Mouse (Mus musculus) forebrain, embryonic 15.5 days (tissue): Measurements from ENCODE around the gene Zbtb22. TPM values are rescaled to one million over a fixed set of nuclear protein-coding genes. Genes with fewer than 3 reads are reported as not detected.

Source experiments
- ATAC-seq: fragments of 200-750 bp; cut with Nextera tagmentation; replicated peaks from 2 replicates; pipeline ENCODE4 v1.8.0; 2017; ENCODE audit warnings: mild to moderate bottlenecking, moderate TSS enrichment, moderate library complexity
- H3K27ac ChIP-seq: fragments of 300-500 bp; sonication (generic); replicated peaks from 2 replicates; pipeline ENCODE4 v1.5.1; 2015; ENCODE audit warnings: mild to moderate bottlenecking, inconsistent platforms
- H3K27me3 ChIP-seq: fragments of 300-500 bp; sonication (generic); 2 replicates; pipeline ENCODE4 v1.6.1; 2015; ENCODE audit warnings: inconsistent platforms
- H3K36me3 ChIP-seq: fragments of 300-500 bp; sonication (generic); 2 replicates; pipeline ENCODE4 v1.6.1; 2015; ENCODE audit warnings: mild to moderate bottlenecking, inconsistent platforms
- H3K4me1 ChIP-seq: fragments of 300-500 bp; sonication (generic); 2 replicates; pipeline ENCODE4 v1.6.1; 2015; ENCODE audit warnings: inconsistent platforms
- H3K4me2 ChIP-seq: fragments of 300-500 bp; sonication (generic); replicated peaks from 2 replicates; pipeline ENCODE4 v1.6.1; 2015; ENCODE audit warnings: mild to moderate bottlenecking, inconsistent platforms
- H3K4me3 ChIP-seq: fragments of 300-500 bp; sonication (generic); 2 replicates; pipeline ENCODE4 v1.5.1; 2015; ENCODE audit warnings: mild to moderate bottlenecking, inconsistent platforms
- H3K9ac ChIP-seq: fragments of 300-500 bp; sonication (generic); replicated peaks from 2 replicates; pipeline ENCODE4 v1.6.1; 2015; ENCODE audit warnings: mild to moderate bottlenecking, inconsistent platforms
- H3K9me3 ChIP-seq: fragments of 300-500 bp; sonication (generic); 2 replicates; pipeline ENCODE4 v1.6.1; 2016; ENCODE audit warnings: inconsistent platforms
- WGBS: fragments of 180-500 bp; shearing (Covaris S2); methylation state at CpG from one replicate; pipeline ENCODE4 v1.1.7; 2015; ENCODE audit warnings: mixed read lengths; 5-methylcytosine and 5-hydroxymethylcytosine counted together
- polyA plus RNA-seq: library from polyadenylated mRNA; unstranded; fragments of >200 nt; fragmentation: Nextera tagmentation; extraction: Ambion mirVana; gene quantifications from 2 replicates; pipeline ENCODE4 v1.2.1, GENCODE M21; 2015

The Zbtb22 gene
- polyA plus RNA-seq, 1 experiment from 2014 or later: 18.7 TPM

DNA sequence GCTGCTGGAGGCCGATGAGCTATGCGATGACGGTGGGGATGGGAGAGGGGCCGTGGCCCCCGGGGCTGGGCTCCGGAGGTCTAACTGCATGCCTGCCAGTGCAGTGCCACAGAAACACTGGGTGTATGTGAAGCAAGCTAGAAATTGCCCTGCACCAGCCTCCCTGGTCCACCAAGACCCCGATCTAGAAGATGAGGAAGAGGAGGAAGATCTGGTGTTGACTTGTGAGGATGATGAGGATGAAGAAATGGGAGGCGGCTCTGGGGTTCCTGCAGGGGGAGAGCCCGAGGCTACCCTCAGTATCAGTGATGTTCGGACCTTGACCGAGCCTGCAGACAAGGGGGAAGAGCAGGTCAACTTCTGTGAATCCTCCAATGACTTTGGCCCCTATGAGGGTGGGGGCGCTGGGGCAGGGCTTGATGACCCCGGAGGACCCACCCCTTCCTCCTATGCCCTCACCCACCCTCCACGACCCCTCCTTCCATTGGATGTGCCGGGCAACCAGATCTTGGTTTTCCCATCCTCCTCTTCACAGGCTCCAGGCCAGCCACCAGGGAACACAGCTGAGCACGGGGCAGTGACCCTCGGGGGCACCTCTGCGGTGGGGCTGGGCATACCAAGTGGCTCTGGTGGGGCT is 2.1 kb downstream of the Zbtb22 start:
- ATAC-seq: no peak
- no peak overlapping the region for H3K27ac ChIP-seq
- H3K36me3 ChIP-seq: peaks cover 22% of the 10 kb centered on the region
- 86% methylated on average over 18 of the region's 18 CpGs for WGBS
- no peak overlapping the region for H3K4me2 ChIP-seq
- H3K4me3 ChIP-seq: 0 out of 2 replicates have a peak overlapping the region, but pooled peaks have one; percentile 1
- H3K9ac ChIP-seq: no peak overlapping the region
- H3K4me1 ChIP-seq: peaks cover 44% of the 10 kb centered on the region
- no peaks in the 10 kb centered on the region for H3K27me3 ChIP-seq
- H3K9me3 ChIP-seq: no peaks in the 10 kb centered on the region

DNA sequence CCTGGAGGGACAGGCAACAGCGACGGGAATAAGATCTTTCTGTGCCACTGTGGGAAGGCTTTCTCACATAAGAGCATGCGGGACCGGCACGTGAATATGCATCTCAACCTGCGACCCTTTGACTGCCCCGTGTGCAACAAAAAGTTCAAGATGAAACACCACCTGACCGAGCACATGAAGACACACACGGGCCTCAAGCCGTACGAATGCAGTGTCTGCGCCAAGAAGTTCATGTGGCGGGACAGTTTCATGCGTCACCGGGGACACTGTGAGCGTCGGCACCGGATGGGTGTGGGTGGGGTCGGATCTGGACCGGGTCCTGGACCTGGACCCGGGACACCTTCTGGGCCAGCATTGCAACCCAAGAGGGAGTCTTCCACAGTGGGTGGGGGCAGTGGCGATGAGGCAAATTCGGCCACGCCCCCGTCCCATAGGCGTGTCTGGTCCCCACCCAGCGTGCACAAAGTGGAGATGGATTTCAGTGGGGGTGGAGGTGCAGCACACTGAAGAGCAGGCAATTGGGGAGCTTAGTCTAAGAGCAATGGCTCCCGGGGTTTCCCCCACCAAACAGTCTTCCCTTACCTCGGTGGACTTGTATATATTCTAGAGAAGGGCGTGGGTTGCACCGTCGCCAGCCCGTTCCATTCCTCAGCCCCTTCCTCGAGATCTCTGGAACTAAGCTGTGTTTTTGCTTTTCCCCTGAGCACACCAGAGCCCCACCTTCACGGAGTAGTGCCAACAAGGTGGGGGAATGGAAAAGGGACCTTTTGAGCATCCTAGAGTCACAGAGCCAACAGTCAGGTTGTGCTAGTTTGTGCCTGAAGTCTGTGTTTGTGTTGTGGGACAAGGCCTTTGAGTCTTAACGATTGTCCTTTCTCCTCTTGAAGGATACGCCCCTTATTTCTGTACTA is 2.8 kb downstream of the Zbtb22 start:
- H3K27ac ChIP-seq: no peak overlapping the region
- WGBS: 60% methylated on average over 37 of the region's 37 CpGs

DNA sequence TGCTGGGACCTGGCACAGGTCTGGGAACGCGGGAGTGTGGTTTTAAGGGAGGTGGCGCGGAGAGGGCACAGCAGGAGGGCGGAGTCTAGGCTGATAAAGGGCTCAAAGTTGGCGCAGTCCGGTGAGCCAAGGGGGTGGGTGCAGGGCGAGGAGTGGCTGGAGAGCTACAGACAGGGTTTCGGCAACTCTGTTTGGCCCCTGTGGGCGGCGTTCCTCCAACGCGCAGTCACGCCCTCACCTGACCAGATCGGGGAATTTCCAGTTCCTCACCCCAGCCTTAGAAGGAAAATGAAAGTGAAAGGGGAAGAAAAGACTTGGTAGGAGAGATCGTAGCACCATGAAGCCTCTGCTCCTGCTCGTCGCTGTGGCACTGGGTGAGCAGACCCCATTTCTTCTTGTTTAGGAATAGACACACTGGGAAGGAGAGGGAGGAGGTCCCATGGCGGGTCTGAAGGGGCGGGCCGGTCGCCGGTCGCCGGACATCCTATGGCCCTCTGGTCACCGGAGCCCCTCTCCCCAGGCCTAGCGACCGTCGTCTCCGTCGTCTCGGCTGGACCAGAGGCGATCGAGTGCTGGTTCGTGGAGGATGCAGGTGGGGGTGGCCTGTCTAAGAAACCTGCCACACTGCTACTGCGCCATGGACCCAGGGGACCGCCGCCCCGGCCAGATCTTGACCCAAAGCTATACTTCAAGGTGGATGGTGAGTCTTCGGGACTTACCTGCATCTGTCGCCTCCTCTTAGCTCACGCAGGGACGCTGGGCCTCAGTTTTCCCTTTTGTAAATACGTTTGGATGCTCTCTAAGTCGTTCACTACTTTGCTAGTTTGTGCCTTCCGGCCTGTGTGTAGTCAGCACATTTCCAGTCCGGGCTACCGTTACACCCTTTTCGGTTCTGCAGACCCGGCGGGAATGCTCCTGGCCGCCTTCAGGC is 3.9 kb downstream of the Zbtb22 start:
- H3K4me1 ChIP-seq: peaks cover 44% of the 10 kb centered on the region
- no peak for ATAC-seq
- WGBS: under 1% methylated on average over 52 of the region's 52 CpGs
- H3K27ac ChIP-seq: peak overlapping the region; percentile 28
- H3K4me2 ChIP-seq: peak overlapping the region; percentile 89
- no peaks in the 10 kb centered on the region for H3K27me3 ChIP-seq
- H3K9ac ChIP-seq: peak overlapping the region; percentile 53
- peak overlapping the region; percentile 46 for H3K4me3 ChIP-seq
- no peaks in the 10 kb centered on the region for H3K9me3 ChIP-seq
- 0 out of 2 replicates have a peak, but pooled peaks cover 6% of the 10 kb centered on the region for H3K36me3 ChIP-seq

More for the DNA sequence above, 2.8 kb downstream of the Zbtb22 start:
- Histone ChIP-seq H3K36me3 (peaks cover 16% of the 10 kb centered on the region), H3K9me3 (no peaks in the 10 kb centered on the region), H3K4me3 (peak overlapping the region; percentile 46), H3K4me2 (peak overlapping the region; percentile 89; the same call in 1 of the 2 replicates), H3K9ac (peak overlapping the region; percentile 53; the same call in 1 of the 2 replicates), H3K4me1 (peaks cover 44% of the 10 kb centered on the region), H3K27me3 (no peaks in the 10 kb centered on the region)
- no peak for ATAC-seq

DNA sequence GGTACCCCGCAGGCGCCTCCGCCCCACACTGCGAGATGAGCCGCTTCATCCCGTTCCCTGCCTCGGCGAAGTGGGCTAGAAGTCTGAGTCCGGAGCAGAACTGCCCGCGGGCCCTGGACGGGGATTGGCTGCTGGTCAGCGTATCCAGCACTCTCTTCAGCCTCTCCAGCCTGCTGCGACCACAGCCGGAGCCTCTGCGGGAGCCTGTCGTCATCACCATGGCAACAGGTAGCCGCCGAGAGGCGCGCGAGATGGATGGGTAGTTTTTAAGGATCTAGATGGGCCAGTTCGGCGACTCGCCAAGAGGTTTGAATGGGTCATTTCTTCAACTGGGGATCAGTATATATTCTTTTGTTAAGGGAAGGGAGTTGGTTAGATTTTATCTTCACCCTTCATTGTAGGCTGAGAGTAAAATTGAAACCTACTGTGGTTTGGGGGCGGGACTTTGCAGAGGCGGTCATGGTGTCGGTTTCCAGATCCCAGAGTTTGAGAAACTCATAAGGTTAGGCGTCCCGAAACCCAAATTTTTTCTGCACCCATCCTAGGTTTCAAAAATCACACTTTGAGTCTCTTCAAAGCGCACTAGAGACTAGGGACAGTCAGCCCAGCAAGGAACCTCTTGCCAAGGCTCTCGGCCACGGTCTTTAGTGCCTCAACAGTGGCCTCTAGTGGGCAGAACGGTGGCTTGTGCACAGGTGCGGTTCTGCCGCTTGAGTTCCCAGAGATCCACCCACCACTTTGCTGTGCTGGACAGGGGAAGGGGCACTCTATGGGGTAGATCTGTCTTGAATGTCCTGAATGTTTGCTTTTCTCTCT is 4.8 kb downstream of the Zbtb22 start:
- H3K27ac ChIP-seq: no peak overlapping the region; the same call in 1 of the 2 replicates
- under 1% methylated on average over 36 of the region's 36 CpGs for WGBS
- no peak for ATAC-seq

GRCm38 (mm10) chr17:33921361-33921760 is 5.7 kb downstream of the Zbtb22 start:
- Histone ChIP-seq H3K4me1 (peaks cover 32% of the 10 kb centered on the region), H3K27ac (no peak overlapping the region), H3K9ac (no peak overlapping the region), H3K9me3 (no peaks in the 10 kb centered on the region), H3K36me3 (no peaks in the 10 kb centered on the region), H3K27me3 (no peaks in the 10 kb centered on the region), H3K4me3 (no peak overlapping the region), H3K4me2 (0 out of 2 replicates have a peak overlapping the region, but pooled peaks have one; percentile 89)
- no peak for ATAC-seq
- 93% methylated on average over 7 of the region's 7 CpGs for WGBS

More for the DNA sequence above, 4.8 kb downstream of the Zbtb22 start:
- Histone ChIP-seq H3K4me2 (peak overlapping the region; percentile 89), H3K9ac (peak overlapping the region; percentile 53), H3K9me3 (no peaks in the 10 kb centered on the region), H3K36me3 (no peaks in the 10 kb centered on the region), H3K4me3 (peak overlapping the region; percentile 46), H3K27me3 (no peaks in the 10 kb centered on the region), H3K4me1 (peaks cover 35% of the 10 kb centered on the region)

DNA sequence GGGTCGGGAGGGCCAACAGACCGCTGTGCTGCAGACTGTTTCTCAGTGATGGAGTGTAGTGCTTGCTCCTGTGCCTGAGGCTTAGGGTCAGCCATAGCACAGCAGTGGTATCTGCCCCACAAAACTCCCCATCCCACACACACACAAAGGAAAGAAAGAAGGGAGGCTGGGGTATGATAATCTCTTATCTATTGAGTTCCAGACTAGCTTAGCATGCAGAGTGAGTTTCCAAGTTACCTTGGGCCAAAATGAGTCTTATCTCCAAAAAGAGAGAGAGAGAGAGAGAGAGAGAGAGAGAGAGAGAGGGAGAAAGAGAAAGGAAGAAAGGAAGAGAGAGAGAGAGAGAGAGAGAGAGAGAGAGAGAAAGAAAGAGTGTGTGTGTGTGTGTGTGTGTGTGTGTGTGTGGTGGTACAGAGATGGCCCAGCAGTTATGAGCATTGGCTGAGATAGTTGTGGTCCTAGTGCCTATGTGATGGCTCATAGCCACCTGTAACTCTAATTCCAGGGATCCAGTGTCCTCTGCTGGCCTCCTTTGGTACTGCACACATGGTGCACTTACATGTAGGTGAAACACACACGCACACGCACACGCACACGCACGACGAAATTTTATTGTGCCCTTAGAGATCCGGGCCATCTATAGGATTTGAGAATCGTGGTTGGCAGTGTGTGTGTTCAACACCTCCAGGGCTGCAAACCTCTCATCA is 9.0 kb downstream of the Zbtb22 start:
- no peak for ATAC-seq

DNA sequence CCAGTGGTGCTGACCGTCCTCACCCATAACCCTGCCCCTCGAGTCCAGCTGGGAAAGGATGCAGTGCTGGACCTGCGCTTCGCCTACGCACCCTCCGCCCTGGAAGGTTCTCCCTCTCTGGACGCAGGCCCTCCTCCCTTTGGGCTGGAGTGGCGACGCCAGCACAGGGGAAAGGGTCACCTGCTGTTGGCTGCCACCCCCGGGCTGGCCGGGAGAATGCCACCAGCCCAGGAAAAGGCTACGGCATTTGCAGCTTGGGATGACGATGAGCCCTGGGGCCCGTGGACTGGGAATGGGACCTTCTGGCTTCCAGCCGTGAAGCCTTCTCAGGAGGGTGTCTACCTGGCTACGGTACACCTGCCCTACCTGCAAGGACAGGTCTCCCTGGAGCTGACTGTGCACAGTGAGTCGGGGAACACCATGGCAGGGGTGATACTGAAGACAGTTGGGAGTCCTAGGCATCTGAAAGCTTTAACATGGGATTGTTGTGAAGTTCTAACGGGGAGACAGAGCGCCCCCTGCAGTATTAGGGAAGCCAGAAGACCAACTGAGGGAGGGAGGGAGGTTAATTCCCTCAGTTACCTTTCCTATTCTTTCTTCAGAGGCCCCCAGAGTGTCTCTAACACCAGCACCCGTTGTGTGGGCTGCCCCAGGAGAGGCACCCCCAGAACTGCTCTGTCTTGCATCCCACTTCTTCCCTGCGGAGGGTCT is 9.9 kb downstream of the Zbtb22 start:
- WGBS: 83% methylated on average over 21 of the region's 21 CpGs
- H3K4me2 ChIP-seq: no peak overlapping the region
- H3K9me3 ChIP-seq: no peaks in the 10 kb centered on the region
- H3K4me1 ChIP-seq: peaks cover 17% of the 10 kb centered on the region
- ATAC-seq: no peak
- no peak overlapping the region for H3K9ac ChIP-seq
- no peak overlapping the region for H3K27ac ChIP-seq
- H3K4me3 ChIP-seq: no peak overlapping the region
- no peaks in the 10 kb centered on the region for H3K27me3 ChIP-seq
- no peaks in the 10 kb centered on the region for H3K36me3 ChIP-seq

More for the DNA sequence above, 9.0 kb downstream of the Zbtb22 start:
- no peak overlapping the region for H3K4me3 ChIP-seq
- no peak overlapping the region for H3K27ac ChIP-seq
- no peaks in the 10 kb centered on the region for H3K9me3 ChIP-seq
- H3K4me2 ChIP-seq: no peak overlapping the region
- no peaks in the 10 kb centered on the region for H3K27me3 ChIP-seq
- H3K4me1 ChIP-seq: peaks cover 21% of the 10 kb centered on the region
- no peak overlapping the region for H3K9ac ChIP-seq
- 88% methylated on average over 10 of the region's 10 CpGs for WGBS
- no peaks in the 10 kb centered on the region for H3K36me3 ChIP-seq

GRCm38 (mm10) chr17:33926207-33926932 is 10.7 kb downstream of the Zbtb22 start:
- H3K9ac ChIP-seq: no peak overlapping the region
- peaks cover 24% of the 10 kb centered on the region for H3K4me1 ChIP-seq
- no peak overlapping the region for H3K4me2 ChIP-seq
- H3K36me3 ChIP-seq: no peaks in the 10 kb centered on the region
- ATAC-seq: no peak
- no peak overlapping the region for H3K27ac ChIP-seq
- no peaks in the 10 kb centered on the region for H3K9me3 ChIP-seq
- WGBS: 79% methylated on average over 17 of the region's 17 CpGs
- no peaks in the 10 kb centered on the region for H3K27me3 ChIP-seq
- H3K4me3 ChIP-seq: no peak overlapping the region

- peaks cover 2% of the 10 kb centered on the region; the same call in 1 of the 2 replicates for H3K36me3 ChIP-seq
- no peaks in the 10 kb centered on the region for H3K27me3 ChIP-seq
- H3K27ac ChIP-seq: no peak overlapping the region
- no peak for ATAC-seq
- no peaks in the 10 kb centered on the region for H3K9me3 ChIP-seq
- peak overlapping the region; percentile 88 for H3K9ac ChIP-seq
- 62% methylated on average over 21 of the region's 21 CpGs for WGBS
- peak overlapping the region; percentile 82 for H3K4me3 ChIP-seq
- peak overlapping the region; percentile 99 for H3K4me2 ChIP-seq
- peaks cover 26% of the 10 kb centered on the region for H3K4me1 ChIP-seq
These were observed 12.7 kb downstream of the Zbtb22 start for GRCm38 (mm10) chr17:33928251-33928947.
